Mouse (Mus musculus): ENCODE results near the gene Col17a1. TPM values are rescaled to one million over a fixed set of nuclear protein-coding genes. Genes with fewer than 3 reads are reported as not detected.

The Col17a1 gene
- polyA plus RNA-seq, 1 experiment from 2014 or later = 0.03 TPM

GRCm38 (mm10) chr19:47649071-47649470 is 42.8 kb downstream of the Col17a1 start:
- ChIA-PET POLR2A (interaction anchor here (1.6 kb wide), 1 partner anchor 140 kb away, joined by 4 read pairs; no protein-coding TSS in a partner anchor), CTCF (interaction anchor here (1.5 kb wide), 1 partner anchor 9 kb away, joined by 4 read pairs; no protein-coding TSS in a partner anchor)
- no peaks in the 10 kb centered on the region for H3K27me3 ChIP-seq
- no peak for TF ChIP-seq CTCF (IDR thresholded peaks at IDR 0.05)
- DNase-seq (ENCODE audit: low read depth, low spot score) (no peak), ATAC-seq (no peak)
- in situ Hi-C loops (cut with MboI; ENCODE audit: low pct_unique_long_range_greater_than_20kb) = loop anchor here (25.0 kb wide), 1 partner anchor 287 kb away; no protein-coding TSS in a partner anchor

- H3K27me3 ChIP-seq = no peaks in the 10 kb centered on the region
- in situ Hi-C loops (cut with MboI; ENCODE audit: low pct_unique_long_range_greater_than_20kb) = loop anchor here (25.0 kb wide), 1 partner anchor 284 kb away; no protein-coding TSS in a partner anchor
- DNase-seq (ENCODE audit: low read depth, low spot score) (no peak), ATAC-seq (no peak)
- TF ChIP-seq CTCF (IDR thresholded peaks at IDR 0.05) = no peak
- CTCF ChIA-PET = interaction anchor here (1.4 kb wide), 1 partner anchor 11 kb away, joined by 3 read pairs; no protein-coding TSS in a partner anchor
- POLR2A ChIA-PET = no interaction called here
Observed at GRCm38 (mm10) chr19:47646508-47647120, 45.3 kb downstream of the Col17a1 start.

- ATAC-seq = no peak
- CTCF ChIA-PET = interaction anchor here (0.9 to 1.4 kb wide), 3 partner anchors 9 to 85 kb away, joined by 3 to 4 read pairs (median 3); no protein-coding TSS in a partner anchor
- in situ Hi-C loops (cut with MboI; ENCODE audit: low pct_unique_long_range_greater_than_20kb) = loop anchor here (25.0 kb wide), 1 partner anchor 283 kb away; no protein-coding TSS in a partner anchor
- H3K27me3 ChIP-seq = no peaks in the 10 kb centered on the region
- no peak for TF ChIP-seq CTCF (IDR thresholded peaks at IDR 0.05)
- POLR2A ChIA-PET = no interaction called here
- no peak for DNase-seq (ENCODE audit: low read depth, low spot score)
Observed at GRCm38 (mm10) chr19:47645583-47645982, 46.3 kb downstream of the Col17a1 start.

GRCm38 (mm10) chr19:47643910-47644309 is 48.0 kb downstream of the Col17a1 start:
- TF ChIP-seq CTCF (IDR thresholded peaks at IDR 0.05) = no peak
- ChIA-PET CTCF (interaction anchor here (1.3 kb wide), 1 partner anchor 108 kb away, joined by 4 read pairs; no protein-coding TSS in a partner anchor), POLR2A (no interaction called here)
- in situ Hi-C loops (cut with MboI; ENCODE audit: low pct_unique_long_range_greater_than_20kb) = loop anchor here (25.0 kb wide), 1 partner anchor 282 kb away; no protein-coding TSS in a partner anchor
- ATAC-seq = no peak
- no peak for DNase-seq (ENCODE audit: low read depth, low spot score)
- H3K27me3 ChIP-seq = no peaks in the 10 kb centered on the region

DNA sequence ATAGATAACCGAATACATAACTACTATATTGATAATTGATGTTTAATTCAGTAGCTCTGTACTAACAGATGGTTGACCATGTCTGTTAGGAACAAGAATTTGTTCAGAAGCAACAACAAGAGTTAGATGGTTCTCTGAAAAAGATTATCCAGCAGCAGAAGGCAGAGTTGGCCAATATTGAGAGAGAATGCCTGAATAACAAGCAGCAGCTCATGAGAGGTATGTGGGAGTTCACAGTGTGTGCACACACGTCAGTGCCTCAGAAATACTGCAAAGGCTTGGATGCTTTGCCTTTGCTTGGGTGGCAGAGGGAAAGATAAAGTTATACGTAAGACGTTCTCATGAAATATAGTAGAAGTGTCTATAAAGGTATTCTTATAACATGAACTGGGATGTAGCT is 56.5 kb downstream of the Col17a1 start:
- H3K27me3 ChIP-seq = no peaks in the 10 kb centered on the region
- ATAC-seq (no peak), DNase-seq (ENCODE audit: low read depth, low spot score) (no peak)
- POLR2A ChIA-PET = no interaction called here
- no peak for TF ChIP-seq CTCF (IDR thresholded peaks at IDR 0.05)
- CTCF ChIA-PET = no interaction called here
- in situ Hi-C loops (cut with MboI; ENCODE audit: low pct_unique_long_range_greater_than_20kb) = loop anchor here (25.0 kb wide), 1 partner anchor 273 kb away; no protein-coding TSS in a partner anchor

GRCm38 (mm10) chr19:47631799-47632198 is 60.1 kb downstream of the Col17a1 start:
- no peak for ATAC-seq
- POLR2A ChIA-PET = interaction anchor here (1.0 kb wide), 1 partner anchor 9 kb away, joined by 11 read pairs; no protein-coding TSS in a partner anchor
- in situ Hi-C loops (cut with MboI; ENCODE audit: low pct_unique_long_range_greater_than_20kb) = loop anchor here (25.0 kb wide), 1 partner anchor 269 kb away; no protein-coding TSS in a partner anchor
- CTCF ChIA-PET = interaction anchor here (3.1 kb wide), 1 partner anchor 9 kb away, joined by 15 read pairs; no protein-coding TSS in a partner anchor
- H3K27me3 ChIP-seq = no peaks in the 10 kb centered on the region
- no peak for TF ChIP-seq CTCF (IDR thresholded peaks at IDR 0.05)
- DNase-seq (ENCODE audit: low read depth, low spot score) = no peak

DNA sequence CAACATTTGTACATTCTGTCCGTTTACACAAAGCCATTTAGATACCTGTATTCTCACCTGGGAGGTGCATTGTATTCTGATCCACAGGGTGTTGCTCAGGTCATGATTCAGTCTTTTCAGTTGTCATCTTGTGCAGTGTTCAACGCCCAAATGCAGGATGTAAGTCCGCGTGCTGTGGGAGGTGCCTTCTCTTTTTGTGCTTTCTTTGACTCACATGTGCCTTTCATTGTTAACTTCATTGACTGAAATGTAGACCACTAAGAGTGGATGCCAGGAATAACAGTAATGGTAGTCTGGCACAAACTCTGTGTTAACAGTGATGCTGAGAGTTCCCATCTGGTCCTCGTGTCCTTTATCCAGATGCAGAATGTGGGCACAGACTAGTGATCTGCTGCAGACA is 61.5 kb downstream of the Col17a1 start:
- TF ChIP-seq CTCF (IDR thresholded peaks at IDR 0.05) = no peak
- DNase-seq (ENCODE audit: low read depth, low spot score) = no peak
- ChIA-PET POLR2A (interaction anchor here (0.6 kb wide), 1 partner anchor 36 kb away, joined by 4 read pairs; no protein-coding TSS in a partner anchor), CTCF (interaction anchor here (1.1 kb wide), 1 partner anchor 8 kb away, joined by 3 read pairs; no protein-coding TSS in a partner anchor)
- no peak for ATAC-seq
- in situ Hi-C loops (cut with MboI; ENCODE audit: low pct_unique_long_range_greater_than_20kb) = loop anchor here (25.0 kb wide), 1 partner anchor 268 kb away; no protein-coding TSS in a partner anchor
- H3K27me3 ChIP-seq = no peaks in the 10 kb centered on the region

DNA sequence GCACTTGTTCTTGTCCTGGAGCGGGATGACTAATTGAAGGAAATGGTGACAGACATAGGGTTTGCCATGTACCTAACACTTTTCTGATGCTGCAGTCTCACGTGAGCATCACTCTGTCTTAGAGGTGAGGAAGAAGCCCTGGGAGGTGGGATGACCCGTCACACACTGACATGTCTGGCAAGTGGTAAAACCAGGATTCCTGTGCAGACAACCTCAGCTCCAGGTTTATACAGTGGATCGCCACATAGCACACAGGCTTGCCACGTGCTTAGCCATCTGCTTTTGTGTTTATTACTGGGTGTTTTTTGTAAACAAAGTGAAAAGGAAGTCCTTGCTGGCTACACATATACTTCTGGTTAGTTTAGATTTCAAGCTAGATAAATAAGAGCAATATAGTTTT is 62.8 kb downstream of the Col17a1 start:
- ChIA-PET CTCF (interaction anchor here (1.1 to 1.3 kb wide), 4 partner anchors 9 to 67 kb away, joined by 3 to 4 read pairs (median 3); no protein-coding TSS in a partner anchor), POLR2A (no interaction called here)
- in situ Hi-C loops (cut with MboI; ENCODE audit: low pct_unique_long_range_greater_than_20kb) = loop anchor here (25.0 kb wide), 1 partner anchor 267 kb away; no protein-coding TSS in a partner anchor
- TF ChIP-seq CTCF (IDR thresholded peaks at IDR 0.05) = no peak
- no peak for DNase-seq (ENCODE audit: low read depth, low spot score)
- no peak for ATAC-seq
- no peaks in the 10 kb centered on the region for H3K27me3 ChIP-seq

DNA sequence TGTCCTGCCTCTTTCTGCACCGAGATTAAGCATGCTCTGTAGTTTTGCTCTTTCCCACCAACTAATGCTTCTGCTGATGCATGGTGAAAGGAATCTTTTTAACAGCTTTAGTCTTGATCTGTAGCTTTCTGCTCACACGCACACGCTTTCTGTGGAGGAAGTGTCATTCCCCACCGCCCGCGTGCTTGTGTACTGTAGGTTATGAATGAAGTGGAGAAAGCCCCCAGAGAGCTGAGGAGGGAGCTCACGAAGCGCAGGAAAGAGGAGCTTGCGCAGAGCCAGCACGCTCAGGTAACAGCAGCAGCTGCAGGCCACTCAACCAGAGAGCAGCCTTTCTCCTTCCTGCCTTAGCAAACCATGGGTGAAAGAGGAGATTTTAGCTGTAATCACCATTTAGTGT is 64.4 kb downstream of the Col17a1 start:
- TF ChIP-seq CTCF (IDR thresholded peaks at IDR 0.05) = no peak
- ChIA-PET POLR2A (interaction anchor here (1.2 kb wide), 1 partner anchor 9 kb away, joined by 3 read pairs; no protein-coding TSS in a partner anchor), CTCF (interaction anchor here (0.8 to 2.5 kb wide), 2 partner anchors 10 to 13 kb away, joined by 3 to 8 read pairs; no protein-coding TSS in a partner anchor)
- in situ Hi-C loops (cut with MboI; ENCODE audit: low pct_unique_long_range_greater_than_20kb) = loop anchor here (25.0 kb wide), 1 partner anchor 265 kb away; no protein-coding TSS in a partner anchor
- DNase-seq (ENCODE audit: low read depth, low spot score) (no peak), ATAC-seq (no peak)
- no peaks in the 10 kb centered on the region for H3K27me3 ChIP-seq

DNA sequence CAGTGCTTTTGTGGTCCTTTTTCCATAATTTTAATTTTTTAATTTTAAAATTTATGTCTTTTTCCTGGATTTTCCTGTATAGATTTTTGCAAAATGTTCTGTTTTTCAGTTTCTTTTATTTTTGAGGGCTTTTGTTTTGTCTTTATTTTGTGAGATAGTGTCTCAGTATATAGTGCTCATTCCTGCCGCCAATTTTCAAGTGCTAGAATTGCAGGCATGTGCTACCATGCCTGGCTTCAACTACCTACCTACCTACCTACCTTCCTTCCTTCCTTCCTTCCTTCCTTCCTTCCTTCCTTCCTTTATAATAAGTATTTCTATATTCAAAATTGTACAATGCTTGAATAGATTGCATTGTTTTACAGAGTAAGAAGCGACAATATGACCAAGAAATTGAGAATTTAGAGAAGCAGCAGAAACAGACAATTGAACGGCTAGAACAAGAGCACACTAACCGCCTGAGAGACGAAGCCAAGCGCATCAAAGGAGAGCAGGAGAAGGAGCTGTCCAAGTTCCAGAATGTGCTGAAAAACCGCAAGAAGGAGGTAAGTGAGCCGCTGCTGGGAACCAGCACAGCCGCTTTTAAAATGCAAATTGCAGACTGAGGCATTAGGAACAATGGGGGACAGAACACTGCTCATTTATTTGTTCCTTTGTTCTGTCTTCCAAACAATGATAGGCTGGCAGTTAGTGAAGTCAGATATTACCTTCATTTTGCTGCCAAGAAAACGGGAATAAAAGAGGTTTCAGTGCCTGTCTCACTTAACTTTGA is 66.8 kb downstream of the Col17a1 start:
- no peaks in the 10 kb centered on the region for H3K27me3 ChIP-seq
- in situ Hi-C loops (cut with MboI; ENCODE audit: low pct_unique_long_range_greater_than_20kb) = loop anchor here (25.0 kb wide), 1 partner anchor 263 kb away; no protein-coding TSS in a partner anchor
- CTCF ChIA-PET = no interaction called here
- POLR2A ChIA-PET = interaction anchor here (0.6 kb wide), 1 partner anchor 324 kb away, joined by 3 read pairs; no protein-coding TSS in a partner anchor
- DNase-seq (ENCODE audit: low read depth, low spot score) = no peak
- TF ChIP-seq CTCF (IDR thresholded peaks at IDR 0.05) = no peak
- ATAC-seq = no peak

Data from Patski (cell line).